Mouse (Mus musculus): ENCODE data around the gene Ugcg. TPM values are rescaled to one million over a fixed set of nuclear protein-coding genes. Genes with fewer than 3 reads are reported as not detected.
"Not testable (repeated sequence)": the region's sequence is repeated elsewhere in the genome, so short reads cannot be mapped to it uniquely, and the experiment has no call there.

Ugcg gene
- total and polyA plus RNA-seq, 3 experiments: 30.8 to 45.4 TPM; not detected in 1

DNA sequence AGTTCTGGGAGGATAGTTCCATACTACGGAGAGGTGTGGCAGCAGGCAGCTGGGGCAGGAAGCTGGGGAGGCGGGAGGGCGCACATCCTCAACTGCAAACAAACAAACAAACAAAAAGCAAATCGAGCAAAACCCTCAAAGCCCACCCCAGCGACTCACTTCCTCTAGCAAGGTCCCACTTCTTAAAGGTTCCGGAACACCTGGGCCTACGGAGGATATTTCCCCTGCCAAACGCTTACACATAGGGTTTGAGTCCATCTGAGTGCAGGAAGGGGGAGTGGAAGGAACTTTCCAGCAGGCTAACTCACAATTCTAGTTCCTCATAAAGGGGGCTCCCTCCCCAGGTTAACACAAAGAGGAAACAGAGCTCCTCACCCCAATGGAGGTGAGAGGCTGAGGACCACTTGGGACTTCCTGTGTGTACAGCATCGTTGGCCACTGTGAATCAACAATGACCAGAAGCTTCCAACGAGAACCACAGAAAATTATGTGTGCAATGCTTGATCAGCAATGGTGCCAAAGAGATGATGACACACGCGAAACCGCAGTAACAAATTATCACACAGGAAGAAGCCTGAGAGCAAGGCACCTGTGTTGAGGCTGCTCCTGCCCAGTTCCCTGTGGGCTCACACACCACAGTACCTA, 71.9 kb downstream of the Ugcg start:
- TF ChIP-seq SMC3 (IDR thresholded peaks at IDR 0.05; ENCODE audit: low read depth, low read length) (no peak), CHD1 (IDR thresholded peaks at IDR 0.05; ENCODE audit: low read depth, low read length) (no peak), KAT2A (conservative IDR thresholded peaks at IDR 0.05; ENCODE audit: low read depth, low read length) (no peak), SIN3A (IDR thresholded peaks at IDR 0.05; ENCODE audit: low read length) (no peak), MYC (IDR thresholded peaks at IDR 0.05; ENCODE audit: low read depth, low read length) (no peak), MAFK (IDR thresholded peaks at IDR 0.05; ENCODE audit: borderline replicate concordance, low read depth, low read length) (no peak), POLR2AphosphoS2 (IDR thresholded peaks at IDR 0.05; ENCODE audit: low read length) (no peak)
- DNase-seq (ENCODE audit: low read depth, low spot score): no peak

GRCm38 (mm10) chr4:59261582-59261981, 72.5 kb downstream of the Ugcg start:
- not testable (repeated sequence) for H3K36me3 ChIP-seq (ENCODE audit: control insufficient read depth in 1 of 2, insufficient read depth in 2 of 2, low read length in 2 of 2); H3K79me2 ChIP-seq (ENCODE audit: control insufficient read depth, insufficient read depth, low read length, poor library complexity); DNase-seq (ENCODE audit: low read depth, low spot score); H3K4me3 ChIP-seq (ENCODE audit: control insufficient read depth in 1 of 2, insufficient read depth in 1 of 2, low read depth in 2 of 2, low read length in 2 of 2); H3K9ac ChIP-seq (ENCODE audit: control insufficient read depth, low read depth, low read length, poor library complexity, severe bottlenecking); H3K27me3 ChIP-seq (ENCODE audit: control insufficient read depth in 1 of 2, insufficient read depth in 2 of 2, low read length in 2 of 2); H3K9me3 ChIP-seq (replicated peaks; ENCODE audit: insufficient read depth, low read length); H3K27ac ChIP-seq (ENCODE audit: control insufficient read depth, low read depth, low read length)
- peak; percentile 59; the same call in 1 of the 2 replicates for TF ChIP-seq ZNF384 (IDR thresholded peaks at IDR 0.05; ENCODE audit: low read depth, low read length)
- H3K4me1 ChIP-seq (ENCODE audit: control insufficient read depth in 1 of 2, insufficient read depth in 2 of 2, low read length in 2 of 2): peaks cover 6 to 15% of the 10 kb centered on the region in 2 experiments

More for the DNA sequence above, 71.9 kb downstream of the Ugcg start:
- Histone ChIP-seq H3K36me3 (ENCODE audit: control insufficient read depth in 1 of 2, insufficient read depth in 2 of 2, low read length in 2 of 2) (peaks cover 0 to 5% of the 10 kb centered on the region in 2 experiments; a peak in 1 of 4 replicates), H3K9ac (ENCODE audit: control insufficient read depth, low read depth, low read length, poor library complexity, severe bottlenecking) (no peak overlapping the region), H3K27me3 (ENCODE audit: control insufficient read depth in 1 of 2, insufficient read depth in 2 of 2, low read length in 2 of 2) (no peaks in the 10 kb centered on the region), H3K4me3 (ENCODE audit: control insufficient read depth in 1 of 2, insufficient read depth in 1 of 2, low read depth in 2 of 2, low read length in 2 of 2) (no peak overlapping the region), H3K9me3 (replicated peaks; ENCODE audit: insufficient read depth, low read length) (no peaks in the 10 kb centered on the region), H3K79me2 (ENCODE audit: control insufficient read depth, insufficient read depth, low read length, poor library complexity) (no peaks in the 10 kb centered on the region), H3K27ac (ENCODE audit: control insufficient read depth, low read depth, low read length) (no peak overlapping the region), H3K4me1 (ENCODE audit: control insufficient read depth in 1 of 2, insufficient read depth in 2 of 2, low read length in 2 of 2) (peaks cover 6 to 15% of the 10 kb centered on the region in 2 experiments)

DNA sequence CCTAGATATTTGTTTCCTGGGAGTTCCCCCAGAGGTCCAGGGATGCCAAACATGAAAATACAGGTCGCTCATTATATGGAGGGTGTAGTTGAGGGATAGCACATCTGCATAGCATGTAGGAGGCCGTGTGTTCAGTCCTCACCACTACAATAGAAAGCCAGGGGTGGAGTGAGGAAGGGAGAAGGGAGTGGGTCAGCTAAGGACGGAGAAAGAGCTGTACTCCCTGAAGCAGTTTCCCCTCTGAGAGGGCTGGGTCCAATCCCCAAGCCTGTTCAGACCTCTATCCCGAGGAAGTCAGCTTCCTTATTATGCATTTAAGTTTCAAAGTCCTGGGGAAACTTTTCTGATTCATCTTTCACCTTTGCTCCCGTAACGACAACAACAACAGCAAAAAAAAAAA, 73.1 kb downstream of the Ugcg start:
- no peak for TF ChIP-seq ETS1 (IDR thresholded peaks at IDR 0.05; ENCODE audit: low read depth, low read length)
- no peak for TF ChIP-seq ZKSCAN1 (IDR thresholded peaks at IDR 0.05; ENCODE audit: low read depth, low read length)
- no peak for TF ChIP-seq SMC3 (IDR thresholded peaks at IDR 0.05; ENCODE audit: low read depth, low read length)
- TF ChIP-seq KAT2A (conservative IDR thresholded peaks at IDR 0.05; ENCODE audit: low read depth, low read length): no peak
- no peak for TF ChIP-seq ZC3H11A (IDR thresholded peaks at IDR 0.05; ENCODE audit: low read depth, low read length)
- no peak for TF ChIP-seq CHD1 (IDR thresholded peaks at IDR 0.05; ENCODE audit: low read depth, low read length)
- no peak for TF ChIP-seq HCFC1 (IDR thresholded peaks at IDR 0.05; ENCODE audit: low read depth, low read length)
- TF ChIP-seq RAD21 (IDR thresholded peaks at IDR 0.05; ENCODE audit: low read depth, low read length): no peak
- TF ChIP-seq CHD2 (IDR thresholded peaks at IDR 0.05; ENCODE audit: low read length): no peak
- TF ChIP-seq MYB (IDR thresholded peaks at IDR 0.05; ENCODE audit: low read depth, low read length): no peak
- no peak for TF ChIP-seq ZMIZ1 (IDR thresholded peaks at IDR 0.05; ENCODE audit: low read depth, low read length)
- TF ChIP-seq TAL1 (IDR thresholded peaks at IDR 0.05; ENCODE audit: low read length): no peak
- Histone ChIP-seq H3K79me2 (ENCODE audit: control insufficient read depth, insufficient read depth, low read length, poor library complexity) (no peaks in the 10 kb centered on the region), H3K27ac (ENCODE audit: control insufficient read depth, low read depth, low read length) (no peak overlapping the region), H3K4me1 (ENCODE audit: control insufficient read depth in 1 of 2, insufficient read depth in 2 of 2, low read length in 2 of 2) (peaks cover 6 to 15% of the 10 kb centered on the region in 2 experiments), H3K4me3 (ENCODE audit: control insufficient read depth in 1 of 2, insufficient read depth in 1 of 2, low read depth in 2 of 2, low read length in 2 of 2) (no peak overlapping the region), H3K9me3 (replicated peaks; ENCODE audit: insufficient read depth, low read length) (no peaks in the 10 kb centered on the region), H3K36me3 (ENCODE audit: control insufficient read depth in 1 of 2, insufficient read depth in 2 of 2, low read length in 2 of 2) (peaks cover 0 to 5% of the 10 kb centered on the region in 2 experiments; a peak in 1 of 4 replicates), H3K9ac (ENCODE audit: control insufficient read depth, low read depth, low read length, poor library complexity, severe bottlenecking) (no peak overlapping the region), H3K27me3 (ENCODE audit: control insufficient read depth in 1 of 2, insufficient read depth in 2 of 2, low read length in 2 of 2) (no peaks in the 10 kb centered on the region)
- DNase-seq (ENCODE audit: low read depth, low spot score): no peak
